Mouse (Mus musculus) liver (tissue): ENCODE results near the gene Gm9958.

ENCODE experiments used
- DNase-seq: peaks from one replicate; pipeline ENCODE4 v3.0.0-alpha.2; 2020; ENCODE audit warnings: mixed read lengths

The Gm9958 gene

GRCm38 (mm10) chr5:90414142-90414924 is 47.3 kb downstream of the Gm9958 start:
- DNase-seq = no peak

DNA sequence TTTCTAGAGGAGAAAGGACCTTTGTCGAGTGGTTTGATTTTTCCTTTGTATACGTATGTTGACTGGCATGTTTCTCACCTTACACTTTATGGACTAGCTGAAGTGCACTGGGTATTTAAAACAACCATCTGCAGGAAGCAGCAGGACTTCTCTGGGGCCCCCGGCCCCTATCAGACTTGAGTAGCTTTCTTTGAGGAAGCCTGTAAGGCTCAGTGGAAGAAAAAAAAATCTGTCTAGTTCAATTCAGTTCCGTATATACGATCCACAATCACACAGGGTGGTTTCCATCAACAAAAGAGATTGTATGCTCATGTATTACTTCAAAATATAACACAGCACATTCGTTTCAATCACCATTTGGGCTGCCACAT is 47.9 kb downstream of the Gm9958 start:
- no peak for DNase-seq
